Mouse (Mus musculus) embryonic facial prominence, embryonic 10.5 days (tissue): Measurements from ENCODE around the gene Bend3. TPM values are rescaled to one million over a fixed set of nuclear protein-coding genes. Genes with fewer than 3 reads are reported as not detected.

ENCODE experiments used
- DNase-seq: peaks from one replicate; pipeline ENCODE4 v3.0.0-alpha.2; 2017; ENCODE audit warnings: low spot score
- H3K27ac ChIP-seq: fragments of 300-500 bp; sonication (generic); replicated peaks from 2 replicates; pipeline ENCODE4 v1.5.1; 2016; ENCODE audit warnings: mild to moderate bottlenecking
- H3K27me3 ChIP-seq: fragments of 300-500 bp; sonication (generic); replicated peaks from 2 replicates; pipeline ENCODE4 v1.6.1; 2016; ENCODE audit warnings: low read depth, mild to moderate bottlenecking; ENCODE audit not compliant: poor library complexity, severe bottlenecking
- H3K36me3 ChIP-seq: fragments of 300-500 bp; sonication (generic); replicated peaks from 2 replicates; pipeline ENCODE4 v1.6.1; 2016; ENCODE audit warnings: mild to moderate bottlenecking, moderate library complexity
- H3K4me1 ChIP-seq: fragments of 300-500 bp; sonication (generic); 2 replicates; pipeline ENCODE4 v1.6.1; 2016
- H3K4me3 ChIP-seq: fragments of 300-500 bp; sonication (generic); 2 replicates; pipeline ENCODE4 v1.5.1; 2016; ENCODE audit warnings: mild to moderate bottlenecking, moderate library complexity
- H3K9me3 ChIP-seq: fragments of 300-500 bp; sonication (generic); 2 replicates; pipeline ENCODE4 v1.6.1; 2016; ENCODE audit warnings: mild to moderate bottlenecking
- WGBS: fragments of 180-500 bp; shearing (Covaris S2); methylation state at CpG from one replicate; pipeline ENCODE4 v1.1.7; 2016; 5-methylcytosine and 5-hydroxymethylcytosine counted together
- polyA plus RNA-seq: library from polyadenylated mRNA; unstranded; fragments of >200 nt; fragmentation: Nextera tagmentation; extraction: Ambion mirVana; gene quantifications from 2 replicates; pipeline ENCODE4 v1.2.1, GENCODE M21; 2016

Gene Bend3
- polyA plus RNA-seq, 1 experiment from 2014 or later = 9.1 TPM

GRCm38 (mm10) chr10:43541153-43541544 is 62.5 kb downstream of the Bend3 start:
- Histone ChIP-seq H3K27ac (peak overlapping the region; percentile 92), H3K36me3 (peaks cover 5% of the 10 kb centered on the region), H3K9me3 (no peaks in the 10 kb centered on the region), H3K4me3 (peak overlapping the region; percentile 93), H3K27me3 (no peaks in the 10 kb centered on the region), H3K4me1 (peaks cover 15% of the 10 kb centered on the region)
- DNase-seq = no peak
- 52% methylated on average over 8 of the region's 8 CpGs for WGBS

- Histone ChIP-seq H3K27me3 (no peaks in the 10 kb centered on the region), H3K36me3 (no peaks in the 10 kb centered on the region), H3K9me3 (no peaks in the 10 kb centered on the region), H3K4me3 (no peak overlapping the region), H3K27ac (no peak overlapping the region), H3K4me1 (peaks cover 5% of the 10 kb centered on the region; the same call in 1 of the 2 replicates)
- WGBS = 65% methylated on average over 5 of the region's 5 CpGs
- peak; percentile 26 for DNase-seq
Measured at GRCm38 (mm10) chr10:43549411-43549810, 70.8 kb downstream of the Bend3 start.

- Histone ChIP-seq H3K9me3 (no peaks in the 10 kb centered on the region), H3K4me3 (no peak overlapping the region), H3K4me1 (peaks cover 5% of the 10 kb centered on the region; the same call in 1 of the 2 replicates), H3K36me3 (no peaks in the 10 kb centered on the region), H3K27ac (no peak overlapping the region), H3K27me3 (no peaks in the 10 kb centered on the region)
- WGBS = 36% methylated on average over 3 of the region's 3 CpGs
- no peak for DNase-seq
Measured at GRCm38 (mm10) chr10:43550923-43551322, 72.3 kb downstream of the Bend3 start.

GRCm38 (mm10) chr10:43551388-43551787 is 72.8 kb downstream of the Bend3 start:
- Histone ChIP-seq H3K27ac (no peak overlapping the region), H3K9me3 (no peaks in the 10 kb centered on the region), H3K36me3 (no peaks in the 10 kb centered on the region), H3K4me3 (no peak overlapping the region), H3K4me1 (peaks cover 5% of the 10 kb centered on the region; the same call in 1 of the 2 replicates), H3K27me3 (no peaks in the 10 kb centered on the region)
- 28% methylated on average over 3 of the region's 3 CpGs for WGBS
- no peak for DNase-seq

- 88% methylated on average over 5 of the region's 5 CpGs for WGBS
- Histone ChIP-seq H3K9me3 (no peaks in the 10 kb centered on the region), H3K4me3 (no peak overlapping the region), H3K36me3 (no peaks in the 10 kb centered on the region), H3K27ac (no peak overlapping the region), H3K4me1 (no peaks in the 10 kb centered on the region), H3K27me3 (no peaks in the 10 kb centered on the region)
- DNase-seq = no peak
Measured at GRCm38 (mm10) chr10:43557630-43558165, 79.1 kb downstream of the Bend3 start.

- Histone ChIP-seq H3K27ac (no peak overlapping the region), H3K27me3 (no peaks in the 10 kb centered on the region), H3K4me1 (no peaks in the 10 kb centered on the region), H3K9me3 (no peaks in the 10 kb centered on the region), H3K36me3 (no peaks in the 10 kb centered on the region), H3K4me3 (no peak overlapping the region)
- WGBS = 83% methylated on average over 11 of the region's 11 CpGs
- no peak for DNase-seq
Measured at GRCm38 (mm10) chr10:43559313-43559712, 80.7 kb downstream of the Bend3 start.

DNA sequence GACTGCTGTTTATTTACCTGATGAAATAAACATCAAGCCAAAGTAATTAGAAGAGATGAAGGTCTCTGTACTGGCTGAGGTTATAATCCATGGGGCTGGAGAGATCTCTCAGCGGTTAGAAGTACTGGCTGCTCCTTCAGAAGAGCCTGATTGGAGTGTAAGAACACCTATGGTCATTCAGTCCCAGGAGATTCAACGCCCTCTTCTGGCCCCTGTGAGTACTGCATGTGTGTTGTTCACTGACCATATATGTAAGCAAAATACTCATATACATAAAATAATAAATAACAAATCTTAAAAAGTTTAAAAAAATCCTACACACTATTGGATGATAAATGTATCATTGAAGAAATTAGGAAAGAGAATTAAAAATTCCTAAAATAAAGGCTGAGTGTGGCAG is 82.1 kb downstream of the Bend3 start:
- Histone ChIP-seq H3K36me3 (no peaks in the 10 kb centered on the region), H3K4me3 (no peak overlapping the region), H3K27ac (no peak overlapping the region), H3K9me3 (no peaks in the 10 kb centered on the region), H3K27me3 (no peaks in the 10 kb centered on the region), H3K4me1 (no peaks in the 10 kb centered on the region)
- DNase-seq = no peak
- WGBS = 33% methylated on average over 2 of the region's 2 CpGs

DNA sequence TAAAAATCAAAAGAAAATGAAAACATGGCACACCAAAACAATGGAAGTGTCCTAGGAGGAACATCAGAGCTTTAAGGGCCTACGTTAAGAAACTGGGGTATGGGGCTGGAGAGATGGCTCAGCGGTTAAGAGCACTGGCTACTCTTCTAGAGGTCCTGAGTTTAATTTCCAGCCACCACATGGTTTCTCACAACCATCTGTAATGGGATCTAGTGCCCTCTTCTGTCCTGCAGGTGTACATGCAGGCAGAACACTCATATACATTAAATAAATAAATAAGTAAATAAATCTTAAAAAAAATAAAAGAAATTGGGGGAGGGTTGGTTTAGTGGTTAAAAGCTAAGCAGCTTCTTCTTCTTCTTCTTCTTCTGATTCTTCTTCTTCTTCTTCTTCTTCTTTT is 82.7 kb downstream of the Bend3 start:
- H3K4me1 ChIP-seq = no peaks in the 10 kb centered on the region
- no peaks in the 10 kb centered on the region for H3K27me3 ChIP-seq
- no peak for DNase-seq
- H3K4me3 ChIP-seq = no peak overlapping the region
- no peaks in the 10 kb centered on the region for H3K9me3 ChIP-seq
- WGBS = 90% methylated on average over 2 of the region's 2 CpGs
- no peaks in the 10 kb centered on the region for H3K36me3 ChIP-seq
- H3K27ac ChIP-seq = no peak overlapping the region

Other genes starting within 250 kb of the Bend3 start
- 13.9 and 14.3 TPM in 2 replicates for gene Gm9803, start 45.3 kb downstream of the Bend3 start, polyA plus RNA-seq
- 60.1 and 66.2 TPM in 2 replicates for gene 1700021F05Rik, start 62.2 kb downstream of the Bend3 start, polyA plus RNA-seq
- gene Cd24a, start 99.5 kb downstream of the Bend3 start, polyA plus RNA-seq = 362 and 367 TPM in 2 replicates